Mouse (Mus musculus) bone marrow macrophage, adult 2 months (primary cell): ENCODE results near the gene Uggt2. TPM values are rescaled to one million over a fixed set of nuclear protein-coding genes. Genes with fewer than 3 reads are reported as not detected.
A peak's percentile ranks its signal among the peaks of the same experiment; 100 is the strongest.

Source experiments
- H3K27ac ChIP-seq: 2 replicates; pipeline ENCODE4 v1.5.1; 2012; ENCODE audit warnings: low read depth, low read length; ENCODE audit not compliant: insufficient read depth
- H3K4me1 ChIP-seq: 2 replicates; pipeline ENCODE4 v1.6.1; 2012; ENCODE audit warnings: low read length; ENCODE audit not compliant: control insufficient read depth, insufficient read depth
- H3K4me3 ChIP-seq: 2 replicates; pipeline ENCODE4 v1.5.1; 2012; ENCODE audit warnings: mild to moderate bottlenecking, low read length, moderate library complexity; ENCODE audit not compliant: insufficient read depth
- CTCF ChIP-seq: IDR thresholded peaks from 2 replicates; pipeline ENCODE4 v1.5.1; 2012; ENCODE audit warnings: low read depth, mild to moderate bottlenecking, low read length, moderate library complexity
- POLR2A ChIP-seq: IDR thresholded peaks from 2 replicates; pipeline ENCODE4 v1.6.1; 2012; ENCODE audit warnings: mild to moderate bottlenecking, low read depth, low read length, borderline replicate concordance
- polyA plus RNA-seq: library from polyadenylated mRNA; stranded (reverse); fragments of >200 nt; gene quantifications from 2 replicates; pipeline ENCODE4 v1.2.4, GENCODE M21; 2012; ENCODE audit not compliant: missing spikeins, insufficient read depth, insufficient read length

Uggt2 gene
- 3.8 and 4.5 TPM in 2 replicates for polyA plus RNA-seq

GRCm38 (mm10) chr14:119098851-119099569 is at the start of gene Uggt2:
TSS of gene Uggt2 (minus strand) at chr14:119099430.
- no peaks in the 10 kb centered on the region for H3K4me1 ChIP-seq
- TF ChIP-seq POLR2A, result no peak
- TF ChIP-seq CTCF, result no peak
- H3K4me3 ChIP-seq, result peak within 1 kb of the TSS; percentile 73
- H3K27ac ChIP-seq, result no peak within 1 kb of the TSS

GRCm38 (mm10) chr14:119139381-119139950 is 40.2 kb upstream of the Uggt2 start:
- H3K27ac ChIP-seq, result no peak overlapping the region
- TF ChIP-seq CTCF (no peak), POLR2A (no peak)
- H3K4me3 ChIP-seq, result no peak overlapping the region
- no peaks in the 10 kb centered on the region for H3K4me1 ChIP-seq

- TF ChIP-seq CTCF (no peak), POLR2A (no peak)
- no peak overlapping the region for H3K4me3 ChIP-seq
- no peaks in the 10 kb centered on the region for H3K4me1 ChIP-seq
- no peak overlapping the region for H3K27ac ChIP-seq
Observed at GRCm38 (mm10) chr14:119138786-119139100, 39.5 kb upstream of the Uggt2 start.

GRCm38 (mm10) chr14:119137906-119138785 is 38.9 kb upstream of the Uggt2 start, which contains the start of gene Hs6st3:
TSS of gene Hs6st3 (plus strand) at chr14:119138341.
- TF ChIP-seq CTCF, result no peak
- no peak for TF ChIP-seq POLR2A
- Histone ChIP-seq H3K27ac (no peak within 1 kb of the TSS), H3K4me3 (peak within 1 kb of the TSS; percentile 23), H3K4me1 (no peaks in the 10 kb centered on the region)

- H3K4me3 ChIP-seq, result peak overlapping the region; percentile 23
- TF ChIP-seq CTCF, result no peak
- no peak for TF ChIP-seq POLR2A
- H3K27ac ChIP-seq, result no peak overlapping the region
- H3K4me1 ChIP-seq, result no peaks in the 10 kb centered on the region
Observed at GRCm38 (mm10) chr14:119137512-119137905, 38.3 kb upstream of the Uggt2 start.

GRCm38 (mm10) chr14:119127330-119127729 is 28.1 kb upstream of the Uggt2 start:
- Histone ChIP-seq H3K4me3 (no peak overlapping the region), H3K27ac (no peak overlapping the region), H3K4me1 (no peaks in the 10 kb centered on the region)
- TF ChIP-seq POLR2A, result no peak

- TF ChIP-seq CTCF (no peak), POLR2A (no peak)
- Histone ChIP-seq H3K4me3 (no peak overlapping the region), H3K4me1 (no peaks in the 10 kb centered on the region), H3K27ac (no peak overlapping the region)
Observed at GRCm38 (mm10) chr14:119125840-119126239, 26.6 kb upstream of the Uggt2 start.

- TF ChIP-seq CTCF (no peak), POLR2A (no peak)
- Histone ChIP-seq H3K4me1 (no peaks in the 10 kb centered on the region), H3K27ac (no peak overlapping the region), H3K4me3 (no peak overlapping the region)
Observed at GRCm38 (mm10) chr14:119124061-119124460, 24.8 kb upstream of the Uggt2 start.

- no peaks in the 10 kb centered on the region for H3K4me1 ChIP-seq
- H3K27ac ChIP-seq, result no peak overlapping the region
- H3K4me3 ChIP-seq, result no peak overlapping the region
- TF ChIP-seq CTCF (no peak), POLR2A (no peak)
Observed at GRCm38 (mm10) chr14:119123582-119123981, 24.4 kb upstream of the Uggt2 start.

GRCm38 (mm10) chr14:119112558-119112957 is 13.3 kb upstream of the Uggt2 start:
- Histone ChIP-seq H3K27ac (no peak overlapping the region), H3K4me1 (no peaks in the 10 kb centered on the region)

More at GRCm38 (mm10) chr14:119112558-119112957, 13.3 kb upstream of the Uggt2 start:
- no peak for TF ChIP-seq POLR2A
- TF ChIP-seq CTCF, result no peak
- H3K4me3 ChIP-seq, result no peak overlapping the region
